Mouse (Mus musculus) small intestine, adult 2 months (tissue): ENCODE results near the gene Ttll4. TPM values are rescaled to one million over a fixed set of nuclear protein-coding genes. Genes with fewer than 3 reads are reported as not detected.
A peak's percentile ranks its signal among the peaks of the same experiment; 100 is the strongest.

Experiments used
- H3K27ac ChIP-seq: fragments of 200-500 bp; 2 replicates; pipeline ENCODE4 v1.5.1; 2012; ENCODE audit warnings: low read depth, low read length, control low read depth, inconsistent platforms; ENCODE audit not compliant: insufficient read depth
- H3K27me3 ChIP-seq: fragments of 200-500 bp; 2 replicates; pipeline ENCODE4 v1.6.1; 2012; ENCODE audit warnings: mild to moderate bottlenecking, moderate library complexity, low read length, inconsistent platforms; ENCODE audit not compliant: control insufficient read depth, insufficient read depth
- H3K36me3 ChIP-seq: fragments of 200-500 bp; 2 replicates; pipeline ENCODE4 v1.6.1; 2012; ENCODE audit warnings: mild to moderate bottlenecking, low read length, control low read depth, inconsistent platforms; ENCODE audit not compliant: control insufficient read depth, insufficient read depth
- H3K4me1 ChIP-seq: fragments of 200-500 bp; 2 replicates; pipeline ENCODE4 v1.6.1; 2012; ENCODE audit warnings: low read length, inconsistent platforms, mixed read lengths; ENCODE audit not compliant: control insufficient read depth, insufficient read depth, insufficient read length
- H3K4me3 ChIP-seq: fragments of 200-500 bp; 2 replicates; pipeline ENCODE4 v1.5.1; 2012; ENCODE audit warnings: low read depth, mild to moderate bottlenecking, control low read depth, inconsistent platforms, low read length, moderate library complexity
- CTCF ChIP-seq: fragments of 200-500 bp; IDR thresholded peaks from 2 replicates; pipeline ENCODE4 v1.5.1; 2012; ENCODE audit warnings: low read depth, mild to moderate bottlenecking, control low read depth, inconsistent platforms, low read length, moderate library complexity, mixed read lengths; ENCODE audit not compliant: insufficient replicate concordance, insufficient read length; ENCODE audit errors: extremely low read depth
- POLR2A ChIP-seq: fragments of 200-500 bp; IDR thresholded peaks from 2 replicates; pipeline ENCODE4 v1.6.1; 2012; ENCODE audit warnings: low read depth, mild to moderate bottlenecking, control low read depth, inconsistent platforms, low read length, moderate library complexity
- WGBS: fragments of 180-500 bp; shearing (Covaris S2); methylation state at CpG from one replicate; pipeline ENCODE4 v1.1.7; 2018; 5-methylcytosine and 5-hydroxymethylcytosine counted together
- polyA plus RNA-seq: library from polyadenylated mRNA; depleted of rRNA; stranded (reverse); fragments of >200 nt; gene quantifications from 2 replicates; pipeline ENCODE4 v1.2.3, GENCODE M21; 2012

Ttll4 gene
- polyA plus RNA-seq, 1 experiment = 8.4 TPM

GRCm38 (mm10) chr1:74697416-74697815 is 35.9 kb downstream of the Ttll4 start:
- Histone ChIP-seq H3K4me1 (peaks cover 21% of the 10 kb centered on the region), H3K4me3 (no peak overlapping the region), H3K27me3 (no peaks in the 10 kb centered on the region), H3K27ac (peak overlapping the region; percentile 96), H3K36me3 (peaks cover 9% of the 10 kb centered on the region)
- TF ChIP-seq CTCF = no peak
- TF ChIP-seq POLR2A = 0 out of 2 replicates have a peak, but pooled peaks have one; percentile 34
- WGBS = 58% methylated on average over 6 of the region's 6 CpGs

- no peaks in the 10 kb centered on the region for H3K27me3 ChIP-seq
- no peak for TF ChIP-seq CTCF
- no peak for TF ChIP-seq POLR2A
- WGBS = 100% methylated on average over 1 of the region's 1 CpGs
- peak overlapping the region; percentile 96 for H3K27ac ChIP-seq
- H3K4me3 ChIP-seq = no peak overlapping the region
- peaks cover 21% of the 10 kb centered on the region for H3K4me1 ChIP-seq
- H3K36me3 ChIP-seq = peaks cover 8% of the 10 kb centered on the region
These were observed 36.8 kb downstream of the Ttll4 start for GRCm38 (mm10) chr1:74698353-74698752.

GRCm38 (mm10) chr1:74698791-74699190 is 37.2 kb downstream of the Ttll4 start:
- WGBS = 31% methylated on average over 1 of the region's 1 CpGs
- Histone ChIP-seq H3K4me3 (no peak overlapping the region), H3K27me3 (no peaks in the 10 kb centered on the region), H3K4me1 (peaks cover 21% of the 10 kb centered on the region), H3K27ac (peak overlapping the region; percentile 98), H3K36me3 (peaks cover 8% of the 10 kb centered on the region)
- TF ChIP-seq POLR2A (no peak), CTCF (no peak)

GRCm38 (mm10) chr1:74702142-74702553 is 40.6 kb downstream of the Ttll4 start:
- H3K4me3 ChIP-seq = no peak overlapping the region
- H3K27ac ChIP-seq = no peak overlapping the region
- H3K27me3 ChIP-seq = no peaks in the 10 kb centered on the region
- no peak for TF ChIP-seq POLR2A
- no peak for TF ChIP-seq CTCF
- 89% methylated on average over 6 of the region's 6 CpGs for WGBS
- 0 out of 2 replicates have a peak, but pooled peaks cover 3% of the 10 kb centered on the region for H3K36me3 ChIP-seq
- H3K4me1 ChIP-seq = peaks cover 14% of the 10 kb centered on the region

- Histone ChIP-seq H3K4me1 (peaks cover under 1% of the 10 kb centered on the region), H3K4me3 (no peak overlapping the region), H3K27ac (no peak overlapping the region), H3K27me3 (no peaks in the 10 kb centered on the region), H3K36me3 (0 out of 2 replicates have a peak, but pooled peaks cover 1% of the 10 kb centered on the region)
- 85% methylated on average over 3 of the region's 3 CpGs for WGBS
- no peak for TF ChIP-seq POLR2A
- TF ChIP-seq CTCF = no peak
These were observed 42.6 kb downstream of the Ttll4 start for GRCm38 (mm10) chr1:74704156-74704555.

GRCm38 (mm10) chr1:74705016-74705415 is 43.5 kb downstream of the Ttll4 start:
- H3K36me3 ChIP-seq = 0 out of 2 replicates have a peak, but pooled peaks cover 1% of the 10 kb centered on the region
- WGBS = 64% methylated on average over 5 of the region's 5 CpGs
- no peak overlapping the region for H3K4me3 ChIP-seq
- H3K4me1 ChIP-seq = no peaks in the 10 kb centered on the region
- no peak overlapping the region for H3K27ac ChIP-seq
- TF ChIP-seq CTCF (no peak), POLR2A (no peak)
- no peaks in the 10 kb centered on the region for H3K27me3 ChIP-seq

GRCm38 (mm10) chr1:74709566-74709965 is 48.0 kb downstream of the Ttll4 start:
- H3K4me3 ChIP-seq = no peak overlapping the region
- H3K27ac ChIP-seq = no peak overlapping the region
- no peaks in the 10 kb centered on the region for H3K27me3 ChIP-seq
- TF ChIP-seq CTCF = no peak
- TF ChIP-seq POLR2A = no peak
- 40% methylated on average over 6 of the region's 6 CpGs for WGBS
- peaks cover 4% of the 10 kb centered on the region; the same call in 1 of the 2 replicates for H3K4me1 ChIP-seq
- no peaks in the 10 kb centered on the region for H3K36me3 ChIP-seq
